Mouse (Mus musculus): ENCODE results near the gene Fabp3. TPM values are rescaled to one million over a fixed set of nuclear protein-coding genes. Genes with fewer than 3 reads are reported as not detected.

The Fabp3 gene
- polyA plus RNA-seq, 2 experiments: 0.15 to 0.22 TPM

DNA sequence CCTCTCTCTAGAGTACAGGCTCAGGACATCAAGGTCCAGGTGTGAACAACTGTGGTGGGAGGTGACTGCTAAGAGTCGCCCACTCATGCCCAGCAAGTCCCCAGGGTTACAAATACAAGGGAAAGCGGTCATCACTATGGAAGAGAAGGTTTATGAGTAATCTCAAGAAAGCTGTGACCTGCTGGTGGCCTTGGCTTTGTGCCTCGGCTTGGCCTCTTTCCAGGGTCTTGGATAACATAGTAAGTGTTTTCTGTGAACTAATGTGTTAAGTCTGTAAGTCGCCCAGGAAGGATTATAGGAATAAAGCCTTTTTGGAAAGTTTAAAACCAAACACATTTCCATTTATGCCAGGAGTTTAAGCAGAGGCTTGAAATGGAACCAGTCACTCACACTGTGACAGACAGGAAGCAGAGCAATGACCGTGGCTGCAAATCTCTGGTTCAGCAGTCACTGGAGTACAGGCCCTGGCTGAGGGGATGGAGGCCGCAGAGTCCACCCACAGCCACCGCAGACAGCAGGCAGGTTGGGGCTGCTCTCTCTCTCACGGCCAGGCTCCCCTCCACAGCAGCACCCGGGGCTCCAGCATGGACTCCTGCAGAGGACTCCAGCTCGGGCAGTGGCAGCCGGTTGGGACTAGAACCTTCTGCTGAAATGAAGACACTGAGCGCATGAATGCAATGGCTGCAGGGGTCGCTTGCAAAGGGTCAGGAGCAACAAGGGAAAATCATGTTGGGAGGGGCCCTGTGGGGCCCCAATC lies 7.6 kb downstream of the Fabp3 start:
- TF ChIP-seq CTCF (IDR thresholded peaks at IDR 0.05; ENCODE audit: low read depth): no peak
- no peak for TF ChIP-seq EP300 (IDR thresholded peaks at IDR 0.05; ENCODE audit: low read depth)
- ATAC-seq (ENCODE audit: insufficient read depth) (no peak), DNase-seq (ENCODE audit: low read depth in 3 of 3, low spot score in 3 of 3) (no peak)
- no peak overlapping the region for H3K27ac ChIP-seq
- H3K4me2 ChIP-seq (ENCODE audit: low read depth): no peak overlapping the region
- H3K4me3 ChIP-seq (ENCODE audit: insufficient read depth in 1 of 2, low read depth in 2 of 2, low read length in 2 of 2): no peak overlapping the region
- H3K27me3 ChIP-seq (ENCODE audit: control insufficient read depth, insufficient read depth, low read length): peaks cover 6% of the 10 kb centered on the region; the same call in 1 of the 2 replicates
- WGBS (ENCODE audit: insufficient replicate concordance): 72% methylated on average over 13 of the region's 13 CpGs
- H3K4me1 ChIP-seq (replicated peaks; ENCODE audit: control insufficient read depth in 2 of 2, insufficient read depth in 2 of 2, low read length in 1 of 2): no peaks in the 10 kb centered on the region
- H3K9ac ChIP-seq (replicated peaks): no peak overlapping the region
- peaks cover 2% of the 10 kb centered on the region; the same call in 1 of the 2 replicates for H3K36me3 ChIP-seq (replicated peaks; ENCODE audit: control insufficient read depth, insufficient read depth, low read depth)
- H3K9me3 ChIP-seq (ENCODE audit: control insufficient read depth, low read length): no peaks in the 10 kb centered on the region

DNA sequence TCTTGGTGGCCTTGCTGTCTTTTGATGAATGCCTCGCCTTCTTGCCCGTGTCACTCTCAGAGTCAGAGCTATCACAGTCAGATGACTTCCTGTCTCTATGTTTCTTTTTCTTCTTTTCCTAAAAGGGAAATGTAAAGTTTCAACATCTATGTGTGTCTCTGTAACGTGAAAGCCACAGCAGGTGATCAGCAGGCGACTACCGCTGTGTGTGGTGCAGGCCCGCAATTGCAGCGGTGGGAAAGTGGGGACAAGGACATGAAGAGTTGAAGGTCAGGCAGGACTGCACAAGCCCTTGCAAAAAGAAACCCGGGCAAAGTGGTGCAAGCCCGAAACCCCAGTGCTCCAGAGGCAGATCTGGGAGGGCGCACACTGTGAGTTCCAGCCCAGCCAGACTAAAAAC lies 8.3 kb downstream of the Fabp3 start:
- Histone ChIP-seq H3K9ac (replicated peaks) (no peak overlapping the region), H3K9me3 (ENCODE audit: control insufficient read depth, low read length) (no peaks in the 10 kb centered on the region), H3K4me2 (ENCODE audit: low read depth) (no peak overlapping the region), H3K27me3 (ENCODE audit: control insufficient read depth, insufficient read depth, low read length) (peaks cover 3% of the 10 kb centered on the region; the same call in 1 of the 2 replicates), H3K27ac (no peak overlapping the region), H3K36me3 (replicated peaks; ENCODE audit: control insufficient read depth, insufficient read depth, low read depth) (peaks cover 2% of the 10 kb centered on the region; the same call in 1 of the 2 replicates), H3K4me3 (ENCODE audit: insufficient read depth in 1 of 2, low read depth in 2 of 2, low read length in 2 of 2) (no peak overlapping the region), H3K4me1 (replicated peaks; ENCODE audit: control insufficient read depth in 2 of 2, insufficient read depth in 2 of 2, low read length in 1 of 2) (peaks cover 1 to 3% of the 10 kb centered on the region in 2 experiments; a peak in 2 of 4 replicates)
- WGBS (ENCODE audit: insufficient replicate concordance): 81% methylated on average over 10 of the region's 10 CpGs
- no peak for TF ChIP-seq EP300 (IDR thresholded peaks at IDR 0.05; ENCODE audit: low read depth)
- no peak for TF ChIP-seq CTCF (IDR thresholded peaks at IDR 0.05; ENCODE audit: low read depth)
- DNase-seq (ENCODE audit: low read depth in 3 of 3, low spot score in 3 of 3): no peak
- no peak for ATAC-seq (ENCODE audit: insufficient read depth)

DNA sequence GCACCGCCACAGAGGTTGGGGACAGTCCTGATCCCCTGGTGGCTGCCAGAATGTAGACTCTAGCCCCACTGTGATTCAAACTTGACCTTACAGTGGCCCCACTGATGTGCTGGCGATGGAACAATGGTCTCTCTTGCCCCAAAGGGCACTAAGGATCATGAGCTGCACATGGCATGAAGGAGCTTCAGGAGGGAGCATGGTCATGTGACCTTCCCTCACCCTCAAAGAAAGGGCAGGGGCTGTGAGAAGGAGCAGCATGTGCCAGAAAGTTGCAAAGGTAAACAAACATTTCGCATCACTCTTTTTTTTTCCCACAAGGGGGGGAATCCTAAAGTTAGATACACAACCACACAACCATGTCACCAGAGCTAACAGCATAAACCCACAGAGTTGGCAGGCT lies 9.7 kb downstream of the Fabp3 start:
- H3K4me2 ChIP-seq (ENCODE audit: low read depth): no peak overlapping the region
- WGBS (ENCODE audit: insufficient replicate concordance): 82% methylated on average over 3 of the region's 3 CpGs
- ATAC-seq (ENCODE audit: insufficient read depth): no peak
- H3K9me3 ChIP-seq (ENCODE audit: control insufficient read depth, low read length): no peaks in the 10 kb centered on the region
- H3K27ac ChIP-seq: no peak overlapping the region
- no peak for TF ChIP-seq EP300 (IDR thresholded peaks at IDR 0.05; ENCODE audit: low read depth)
- TF ChIP-seq CTCF (IDR thresholded peaks at IDR 0.05; ENCODE audit: low read depth): no peak
- H3K9ac ChIP-seq (replicated peaks): no peak overlapping the region
- H3K27me3 ChIP-seq (ENCODE audit: control insufficient read depth, insufficient read depth, low read length): no peaks in the 10 kb centered on the region
- no peak for DNase-seq (ENCODE audit: low read depth in 3 of 3, low spot score in 3 of 3)
- no peak overlapping the region for H3K4me3 ChIP-seq (ENCODE audit: insufficient read depth in 1 of 2, low read depth in 2 of 2, low read length in 2 of 2)
- peaks cover 2% of the 10 kb centered on the region; the same call in 1 of the 2 replicates for H3K36me3 ChIP-seq (replicated peaks; ENCODE audit: control insufficient read depth, insufficient read depth, low read depth)
- H3K4me1 ChIP-seq (replicated peaks; ENCODE audit: control insufficient read depth in 2 of 2, insufficient read depth in 2 of 2, low read length in 1 of 2): peaks cover 6 to 8% of the 10 kb centered on the region in 2 experiments; a peak in 3 of 4 replicates

DNA sequence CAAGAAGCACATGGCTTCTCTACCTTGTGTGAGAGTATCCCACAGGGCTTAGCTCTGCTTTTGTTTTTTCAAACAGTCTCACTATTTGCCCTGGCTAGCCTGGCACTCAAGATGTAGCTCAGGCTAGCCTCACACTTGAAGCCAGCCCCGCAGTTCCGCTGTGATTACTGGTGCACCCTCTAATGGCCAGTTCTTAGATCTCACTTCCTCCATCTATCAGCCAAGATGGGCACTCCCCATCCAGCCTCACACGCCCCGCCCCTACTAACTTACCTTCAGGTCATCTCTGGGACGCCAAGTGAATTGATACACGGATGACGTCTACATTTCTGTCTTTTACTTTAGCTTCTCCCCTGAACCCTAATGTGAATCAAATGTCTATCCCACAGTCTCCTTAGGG lies 11.2 kb downstream of the Fabp3 start:
- no peak for ATAC-seq (ENCODE audit: insufficient read depth)
- TF ChIP-seq CTCF (IDR thresholded peaks at IDR 0.05; ENCODE audit: low read depth): 0 out of 2 replicates have a peak, but pooled peaks have one; percentile 14
- TF ChIP-seq EP300 (IDR thresholded peaks at IDR 0.05; ENCODE audit: low read depth): no peak
- Histone ChIP-seq H3K9me3 (ENCODE audit: control insufficient read depth, low read length) (no peaks in the 10 kb centered on the region), H3K27me3 (ENCODE audit: control insufficient read depth, insufficient read depth, low read length) (no peaks in the 10 kb centered on the region), H3K9ac (replicated peaks) (no peak overlapping the region), H3K36me3 (replicated peaks; ENCODE audit: control insufficient read depth, insufficient read depth, low read depth) (peaks cover 2% of the 10 kb centered on the region; the same call in 1 of the 2 replicates), H3K4me1 (replicated peaks; ENCODE audit: control insufficient read depth in 2 of 2, insufficient read depth in 2 of 2, low read length in 1 of 2) (peaks cover 6 to 8% of the 10 kb centered on the region in 2 experiments; a peak in 3 of 4 replicates), H3K27ac (no peak overlapping the region), H3K4me2 (ENCODE audit: low read depth) (no peak overlapping the region), H3K4me3 (ENCODE audit: insufficient read depth in 1 of 2, low read depth in 2 of 2, low read length in 2 of 2) (no peak overlapping the region)
- 77% methylated on average over 7 of the region's 7 CpGs for WGBS (ENCODE audit: insufficient replicate concordance)
- DNase-seq (ENCODE audit: low read depth in 3 of 3, low spot score in 3 of 3): no peak

DNA sequence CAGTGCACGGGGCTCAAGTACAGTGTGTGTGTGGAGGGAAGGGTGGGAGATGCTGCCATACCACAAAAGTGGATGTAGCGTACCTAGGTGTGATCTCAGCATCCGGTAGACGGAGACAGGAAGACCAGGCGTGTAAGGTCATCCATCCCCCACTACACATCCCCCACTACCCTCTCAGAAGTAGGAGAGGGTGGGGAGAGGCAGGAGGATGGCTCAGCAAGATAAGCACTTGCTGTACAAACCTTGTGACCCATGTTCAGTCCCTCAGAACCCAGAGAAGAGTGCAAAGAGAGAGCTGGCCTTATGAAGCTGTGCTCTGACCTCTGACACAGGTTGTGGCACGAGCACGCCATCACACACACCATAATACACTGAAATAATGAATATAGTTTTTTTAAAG lies 13.2 kb downstream of the Fabp3 start:
- DNase-seq (ENCODE audit: low read depth in 3 of 3, low spot score in 3 of 3) (no peak), ATAC-seq (ENCODE audit: insufficient read depth) (0 out of 2 replicates have a peak, but pooled peaks have one; percentile 37)
- Histone ChIP-seq H3K36me3 (replicated peaks; ENCODE audit: control insufficient read depth, insufficient read depth, low read depth) (peaks cover 6% of the 10 kb centered on the region), H3K9ac (replicated peaks) (no peak overlapping the region), H3K4me2 (ENCODE audit: low read depth) (no peak overlapping the region), H3K4me1 (replicated peaks; ENCODE audit: control insufficient read depth in 2 of 2, insufficient read depth in 2 of 2, low read length in 1 of 2) (peaks cover 6 to 8% of the 10 kb centered on the region in 2 experiments; a peak in 3 of 4 replicates), H3K4me3 (ENCODE audit: insufficient read depth in 1 of 2, low read depth in 2 of 2, low read length in 2 of 2) (no peak overlapping the region), H3K9me3 (ENCODE audit: control insufficient read depth, low read length) (no peaks in the 10 kb centered on the region), H3K27ac (no peak overlapping the region), H3K27me3 (ENCODE audit: control insufficient read depth, insufficient read depth, low read length) (no peaks in the 10 kb centered on the region)
- 69% methylated on average over 7 of the region's 7 CpGs for WGBS (ENCODE audit: insufficient replicate concordance)
- TF ChIP-seq CTCF (IDR thresholded peaks at IDR 0.05; ENCODE audit: low read depth) (no peak), EP300 (IDR thresholded peaks at IDR 0.05; ENCODE audit: low read depth) (no peak)
